Comparison of ENCODE assay signal across 21 mouse cellular contexts in the genomic region with DNA sequence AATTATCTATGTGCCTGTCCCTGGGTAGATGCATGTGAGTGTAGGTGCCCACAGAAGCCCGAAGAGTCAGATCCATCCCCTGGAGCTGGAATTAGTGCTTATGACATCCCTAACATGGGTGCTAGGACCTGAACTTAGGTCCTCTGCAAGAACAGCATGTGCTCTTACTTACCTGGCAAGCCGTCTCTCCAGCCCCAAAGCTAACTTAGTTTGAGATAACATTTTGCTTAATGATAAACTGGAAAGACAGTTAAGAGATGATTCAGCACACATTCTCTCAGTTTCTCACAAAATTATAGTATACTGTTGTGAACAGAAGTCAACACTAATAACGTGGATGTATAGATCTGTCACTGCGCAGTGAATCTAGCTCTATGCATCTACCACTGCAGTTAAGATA. TPM values are rescaled to one million over a fixed set of nuclear protein-coding genes. Genes with fewer than 3 reads are reported as not detected.
DNase-seq lines count a peak whose midpoint lies in the region; ATAC-seq and TF ChIP-seq lines count a peak whose summit lies in the region.
"Had no signal": no experiment of that assay in that cellular context is flagged by ENCODE, and none has a peak within 500 bp of the region (broad histone marks: within the 10 kb centered on the region; RNA-seq: fewer than 3 reads in every experiment).

No protein-coding gene starts in this region.

- peaks cover 33 to 38% of the 10 kb centered on the region in 2 experiments for H3K4me1 ChIP-seq in MEL (ENCODE audit: control insufficient read depth in 1 of 2, insufficient read depth in 2 of 2, low read length in 2 of 2)
- peaks cover 69% of the 10 kb centered on the region for H3K4me1 ChIP-seq in liver, embryonic 13.5 days (replicated peaks)
- H3K4me1 ChIP-seq in liver, postnatal 0 days (ENCODE audit: insufficient read depth): peaks cover 22% of the 10 kb centered on the region
- H3K4me1 ChIP-seq: embryonic facial prominence, embryonic 10.5 days; forebrain, embryonic 10.5 days; heart, embryonic 12.5 days; hindbrain, embryonic 10.5 days had no signal

- TF ChIP-seq CTCF in MEL (IDR thresholded peaks at IDR 0.05 in 2 of 3, conservative IDR thresholded peaks at IDR 0.05 in 1 of 3; ENCODE audit: control insufficient read depth in 1 of 3, insufficient read depth in 1 of 3, low read depth in 2 of 3, low read length in 3 of 3, poor library complexity in 1 of 3, severe bottlenecking in 1 of 3): no peak
- TF ChIP-seq CTCF in liver, postnatal 0 days (IDR thresholded peaks at IDR 0.05; ENCODE audit: low read depth): no peak

- no peak for ATAC-seq in liver, embryonic 13.5 days (ENCODE audit: low read depth)
- ATAC-seq in liver, postnatal 0 days: no peak
- ATAC-seq: CD4-positive, CD25-positive, alpha-beta regulatory T cell, adult 4 months; forebrain, embryonic 14.5 days had no signal

- peak overlapping the region; percentile 42 for H3K27ac ChIP-seq in MEL (ENCODE audit: control insufficient read depth, low read depth, low read length)
- peak overlapping the region; percentile 98 for H3K27ac ChIP-seq in liver, embryonic 13.5 days
- peak overlapping the region; percentile 55; the same call in 1 of the 2 replicates for H3K27ac ChIP-seq in liver, postnatal 0 days (ENCODE audit: low read depth)
- H3K27ac ChIP-seq: embryonic facial prominence, embryonic 10.5 days; forebrain, embryonic 10.5 days; gastrocnemius, adult 2 months; hindbrain, embryonic 10.5 days; hindbrain, embryonic 14.5 days had no signal

- no peak overlapping the region for H3K4me2 ChIP-seq in liver, embryonic 13.5 days
- no peak overlapping the region for H3K4me2 ChIP-seq in liver, postnatal 0 days (ENCODE audit: low read depth, low read length)
- H3K4me2 ChIP-seq: heart, embryonic 12.5 days; hindbrain, embryonic 14.5 days had no signal

- DNase-seq in heart, adult 11 months: peak; percentile 65
- no peak for DNase-seq in heart, adult 18-20 months
- peak; percentile 33 for DNase-seq in MEL (ENCODE audit: low read depth, low spot score)
- no peak for DNase-seq in liver, embryonic 13.5 days
- DNase-seq in liver, postnatal 0 days: no peak
- DNase-seq in spleen, postnatal 4 days (ENCODE audit: low spot score in 2 of 2): no peak
- no peak for DNase-seq in adipocyte (ENCODE audit: low spot score)
- DNase-seq: adrenal gland, postnatal 14 days; B cell, adult 2 months; cerebellum, adult 2 months; cerebellum, postnatal 10 days; gastrocnemius, adult 2 months; gastrocnemius, postnatal 25 days had no signal

- WGBS in liver, embryonic 13.5 days (ENCODE audit: insufficient replicate concordance): 54% methylated on average over 4 of the region's 4 CpGs
- whole genome bisulfite sequencing in liver, postnatal 0 days (ENCODE audit: insufficient replicate concordance): 72% methylated on average over 4 of the region's 4 CpGs

- peak; percentile 49 to 78 for TF ChIP-seq EP300 in MEL (IDR thresholded peaks at IDR 0.05; ENCODE audit: low read depth in 1 of 2, low read length in 2 of 2)
- no peak for TF ChIP-seq EP300 in liver, postnatal 0 days (IDR thresholded peaks at IDR 0.05; ENCODE audit: low read depth)

- no peaks in the 10 kb centered on the region for H3K27me3 ChIP-seq in MEL (ENCODE audit: control insufficient read depth in 1 of 2, insufficient read depth in 2 of 2, low read length in 2 of 2)
- H3K27me3 ChIP-seq in liver, embryonic 13.5 days: no peaks in the 10 kb centered on the region
- no peaks in the 10 kb centered on the region for H3K27me3 ChIP-seq in liver, postnatal 0 days (ENCODE audit: insufficient read depth, low read length)
- H3K27me3 ChIP-seq: heart, embryonic 12.5 days had no signal

- no peaks in the 10 kb centered on the region for H3K9me3 ChIP-seq in MEL (replicated peaks; ENCODE audit: insufficient read depth, low read length)
- no peaks in the 10 kb centered on the region for H3K9me3 ChIP-seq in liver, embryonic 13.5 days (replicated peaks)
- no peaks in the 10 kb centered on the region for H3K9me3 ChIP-seq in liver, postnatal 0 days (ENCODE audit: low read length)
- H3K9me3 ChIP-seq: forebrain, embryonic 10.5 days; G1E; heart, embryonic 12.5 days; hindbrain, embryonic 10.5 days had no signal

- peaks cover 47 to 51% of the 10 kb centered on the region in 2 experiments for H3K36me3 ChIP-seq in MEL (ENCODE audit: control insufficient read depth in 1 of 2, insufficient read depth in 2 of 2, low read length in 2 of 2)
- H3K36me3 ChIP-seq in liver, embryonic 13.5 days: peaks cover 90% of the 10 kb centered on the region
- peaks cover 87% of the 10 kb centered on the region for H3K36me3 ChIP-seq in liver, postnatal 0 days (replicated peaks; ENCODE audit: insufficient read depth, low read length)

- TF ChIP-seq RAD21 in MEL (IDR thresholded peaks at IDR 0.05; ENCODE audit: low read depth, low read length): no peak

- TF ChIP-seq POLR2A in MEL (IDR thresholded peaks at IDR 0.05; ENCODE audit: control insufficient read depth in 1 of 2, insufficient read depth in 1 of 2, low read depth in 1 of 2, low read length in 2 of 2, poor library complexity in 1 of 2): no peak

- H3K79me2 ChIP-seq in MEL (ENCODE audit: control insufficient read depth, insufficient read depth, low read length, poor library complexity): no peaks in the 10 kb centered on the region

- H3K4me3 ChIP-seq in MEL (ENCODE audit: control insufficient read depth in 1 of 2, insufficient read depth in 1 of 2, low read depth in 2 of 2, low read length in 2 of 2): no peak overlapping the region
- H3K4me3 ChIP-seq in liver, embryonic 13.5 days (replicated peaks): no peak overlapping the region
- no peak overlapping the region for H3K4me3 ChIP-seq in liver, postnatal 0 days (ENCODE audit: low read depth, low read length)
- H3K4me3 ChIP-seq: embryonic facial prominence, embryonic 10.5 days; forebrain, embryonic 10.5 days; gastrocnemius, adult 2 months; heart, embryonic 12.5 days; hindbrain, embryonic 10.5 days had no signal

- no peak overlapping the region for H3K9ac ChIP-seq in MEL (ENCODE audit: control insufficient read depth, low read depth, low read length, poor library complexity, severe bottlenecking)
- H3K9ac ChIP-seq in liver, embryonic 13.5 days: peak overlapping the region; percentile 53; the same call in 1 of the 2 replicates
- H3K9ac ChIP-seq in liver, postnatal 0 days (replicated peaks): no peak overlapping the region; the same call in 1 of the 2 replicates
- H3K9ac ChIP-seq: heart, embryonic 12.5 days; hindbrain, embryonic 14.5 days had no signal

TF ChIP-seq in MEL, 35 proteins besides CTCF, POLR2A, EP300 and RAD21:
- peak; percentile 17; the same call in 1 of the 2 replicates for TF ChIP-seq MYB (IDR thresholded peaks at IDR 0.05; ENCODE audit: low read depth, low read length)
- TF ChIP-seq ETS1 (IDR thresholded peaks at IDR 0.05; ENCODE audit: low read depth, low read length): peak; percentile 65
- TF ChIP-seq GATA1 (IDR thresholded peaks at IDR 0.05; ENCODE audit: low read depth, low read length): 0 out of 2 replicates have a peak, but pooled peaks have one; percentile 44
- no peak for TF ChIP-seq SMC3 (IDR thresholded peaks at IDR 0.05; ENCODE audit: low read depth, low read length)
- 0 out of 2 replicates have a peak, but pooled peaks have one; percentile 47 for TF ChIP-seq GABPA (IDR thresholded peaks at IDR 0.05; ENCODE audit: low read depth, low read length)
- no peak for TF ChIP-seq KAT2A (conservative IDR thresholded peaks at IDR 0.05; ENCODE audit: low read depth, low read length)
- no peak for TF ChIP-seq ZKSCAN1 (IDR thresholded peaks at IDR 0.05; ENCODE audit: low read depth, low read length)
- TF ChIP-seq TCF12 (IDR thresholded peaks at IDR 0.05; ENCODE audit: low read depth, low read length): peak; percentile 66

RNA-seq across cellular contexts. Expression of a gene that starts 36.1 kb away (rescaled TPM):
- 10 to 100 TPM; 21.8 to 23.4 TPM for total RNA-seq in heart, adult 18-20 months (2021)
- total RNA-seq in MEL (2012; rRNA removed): 45.5 and 46.4 TPM in 2 replicates
- polyA plus RNA-seq in MEL (2012; ENCODE audit: insufficient read depth in 1 of 2, insufficient read length in 2 of 2, low read depth in 1 of 2, low replicate concordance in 2 of 2, missing spikeins in 1 of 2): 10 to 100 TPM; 60.8 to 95.5 TPM
- polyA plus RNA-seq in liver, embryonic 13.5 days (2015; fragmentation: Nextera tagmentation; extraction: Ambion mirVana): 48.4 and 52.8 TPM in 2 replicates
- polyA plus RNA-seq in liver, postnatal 0 days (2015; fragmentation: Nextera tagmentation; extraction: Ambion mirVana): 22.6 and 22.8 TPM in 2 replicates

Comparison
In these comparisons a context has a peak if more than half of its experiments do, and no peak if none do; other contexts are left out.
1. DNase-seq: peak in heart, adult 11 months (single experiment) and MEL (single experiment); none in heart, adult 18-20 months (0 of 2), liver, embryonic 13.5 days (single experiment), liver, postnatal 0 days (single experiment), spleen, postnatal 4 days (0 of 2) and adipocyte (single experiment).
2. H3K27ac ChIP-seq: peak in every context shown above with its lines; median percentile 98 in liver, embryonic 13.5 days; 55 in liver, postnatal 0 days; 42 in MEL.